Mouse (Mus musculus): ENCODE data around the gene Apoe. TPM values are rescaled to one million over a fixed set of nuclear protein-coding genes. Genes with fewer than 3 reads are reported as not detected.

Apoe gene
- polyA plus RNA-seq (2015; fragmentation: Nextera tagmentation; extraction: Ambion mirVana), result 342 and 1,192 TPM in 2 replicates

DNA sequence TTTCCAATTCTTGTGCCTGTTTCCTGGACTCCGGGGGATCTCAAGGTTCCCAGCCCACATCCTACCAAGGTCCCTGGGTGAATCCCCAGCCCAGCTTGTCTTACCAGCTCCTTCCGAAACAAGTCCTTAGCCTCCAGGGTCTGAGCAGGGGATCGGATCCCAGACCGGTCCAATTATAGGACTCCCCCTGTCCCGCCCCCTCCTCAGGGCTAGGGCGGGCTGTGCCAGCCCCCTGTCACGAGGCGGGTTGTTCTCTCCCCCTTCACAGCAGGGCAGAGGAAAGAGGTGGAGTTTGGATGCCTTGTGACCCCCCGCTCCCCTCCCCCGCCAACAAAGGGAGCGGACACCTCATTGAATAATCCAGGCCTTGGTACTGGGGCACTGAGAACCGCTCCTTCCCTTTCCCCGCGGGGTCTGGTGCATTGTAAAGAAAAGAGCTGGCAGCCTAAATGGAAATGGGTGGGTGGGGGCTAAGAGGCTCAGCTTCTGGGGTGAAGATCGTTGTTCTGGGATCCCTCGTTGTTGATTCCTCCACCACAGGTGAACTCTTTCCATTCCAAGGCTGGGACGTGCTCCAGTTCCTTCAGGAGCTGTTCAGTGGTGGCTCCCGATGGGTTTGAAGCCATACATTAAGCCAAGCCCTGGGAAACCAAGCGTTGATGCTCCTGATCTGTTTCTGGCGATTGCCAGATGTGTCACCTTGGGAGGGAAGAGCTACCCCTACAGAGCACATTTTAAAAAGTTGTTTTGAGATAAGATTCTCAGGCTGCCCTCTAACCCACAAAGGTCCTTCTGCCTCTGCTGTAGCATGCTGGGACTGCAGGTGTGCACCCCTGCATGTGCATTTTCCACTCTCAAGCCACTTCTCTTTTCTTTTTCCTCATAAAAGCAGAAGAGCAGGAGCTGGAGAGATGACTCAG lies at the start of gene Apoe:
TSS of gene Apoe (minus strand) at position 282 of the 920 bp plus-strand sequence.

DNA sequence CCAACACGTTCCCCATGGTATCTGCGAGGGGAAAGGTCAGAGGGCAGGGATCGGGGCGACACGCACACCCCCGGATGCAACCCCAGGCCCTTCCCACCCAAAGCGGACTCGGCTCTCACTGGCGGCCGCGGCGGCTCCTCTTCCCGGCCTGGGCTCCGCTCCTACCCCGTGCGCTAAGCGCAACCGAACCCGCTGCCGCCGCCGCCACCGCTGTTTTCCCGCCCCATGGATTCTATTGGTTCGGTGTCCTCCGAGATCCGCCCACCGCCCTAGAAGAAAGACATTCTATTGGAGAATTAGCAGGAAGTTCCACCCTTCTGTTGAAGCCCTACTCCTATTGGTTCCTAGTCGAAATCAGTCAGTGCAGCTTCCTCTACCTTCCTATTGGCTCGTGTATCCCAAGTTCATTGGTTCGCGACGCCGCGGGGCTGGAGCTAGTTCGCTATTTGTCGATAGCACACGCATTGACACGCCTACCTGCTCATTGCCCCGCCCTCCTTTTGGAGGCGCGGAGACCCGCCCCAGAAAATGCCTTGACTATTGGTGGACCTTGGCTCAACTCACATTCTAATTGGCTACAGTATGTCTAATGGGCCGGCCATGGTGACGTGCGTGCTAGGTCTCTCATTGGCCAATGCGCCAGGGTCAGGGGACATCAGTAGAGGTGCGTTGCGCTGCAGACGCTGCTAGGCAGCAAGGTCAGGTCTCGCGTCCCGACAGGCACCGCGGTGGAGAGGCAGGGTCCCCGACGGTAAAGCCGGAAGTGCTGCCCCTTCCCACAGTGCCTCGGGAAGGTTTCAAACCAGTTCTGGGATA lies 16.5 kb upstream of the Apoe start, which contains the start of gene Tomm40:
TSS of gene Tomm40 (minus strand) at position 200 of the 816 bp plus-strand sequence.

DNA sequence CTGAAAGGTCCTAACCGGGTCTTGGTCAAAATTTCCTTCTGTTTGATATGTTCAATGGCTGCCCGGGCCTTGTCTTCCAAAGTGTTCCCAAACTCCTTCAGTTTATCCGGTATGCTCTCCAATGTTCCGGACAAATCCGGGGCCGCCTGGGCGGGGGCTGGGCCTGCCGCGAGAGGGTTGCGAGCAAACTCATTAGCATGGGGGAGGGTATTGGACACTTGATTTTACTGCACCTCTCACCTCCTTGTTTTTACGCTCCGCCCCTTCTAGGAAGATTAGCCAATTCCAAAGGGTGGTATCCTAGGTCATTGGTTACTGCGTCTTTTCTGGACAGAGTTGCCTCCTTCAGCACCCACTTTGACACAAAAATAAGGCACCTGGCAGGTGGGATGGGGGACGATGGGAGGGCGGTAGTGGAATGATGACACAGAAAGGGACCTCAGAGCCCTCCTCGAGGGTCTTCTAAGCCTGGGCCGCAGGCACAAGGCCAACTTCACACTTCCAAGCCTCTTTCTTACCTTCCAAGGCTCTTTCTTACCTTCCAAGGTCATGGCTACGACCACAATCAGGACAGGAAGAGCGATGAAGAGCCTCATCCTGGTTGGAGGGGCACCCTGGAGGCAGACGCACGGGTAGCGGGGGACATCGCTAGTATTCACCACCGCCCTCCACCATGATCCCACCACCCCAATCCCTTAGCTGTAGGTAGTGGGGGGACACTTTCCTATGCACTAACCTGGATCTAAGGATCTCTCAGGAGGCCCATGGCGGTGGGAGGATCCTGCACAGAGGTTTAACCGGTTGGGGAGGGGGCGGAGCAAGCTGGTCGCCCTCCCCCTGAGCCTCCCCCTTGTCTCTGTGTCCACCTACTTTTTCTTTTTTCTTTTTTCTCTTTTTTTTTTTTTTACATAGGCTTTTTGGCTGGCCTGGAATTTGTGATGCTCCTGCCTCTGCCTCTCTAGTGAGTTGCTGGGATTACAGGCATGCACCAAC lies 6.8 kb downstream of the Apoe start, which contains the start of gene Apoc1:
TSS of gene Apoc1 (minus strand) at position 788 of the 993 bp plus-strand sequence.

DNA sequence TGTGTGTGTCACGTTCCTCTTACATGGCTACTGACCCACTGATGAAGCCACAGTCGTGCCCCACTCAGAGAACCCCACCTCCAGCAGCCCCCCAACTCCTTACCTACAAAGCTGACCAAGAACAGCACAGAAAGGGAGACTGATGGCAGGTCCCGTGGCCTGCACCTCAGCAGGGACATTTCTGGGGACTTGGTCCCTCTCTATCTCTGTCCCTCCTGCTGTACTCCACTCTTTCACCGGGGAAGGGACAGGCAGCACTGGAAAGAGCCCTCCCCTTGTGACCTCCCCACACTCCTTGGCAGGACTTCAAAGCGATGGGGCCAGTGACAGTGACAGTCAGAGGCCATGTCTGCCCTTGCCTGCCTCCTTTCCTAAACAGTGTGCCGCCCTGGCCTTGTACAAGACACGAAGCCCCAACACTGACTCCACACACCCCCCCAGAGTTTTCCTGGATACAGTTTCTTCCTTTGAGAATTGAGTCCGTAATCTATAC lies 17.7 kb downstream of the Apoe start, which contains the start of the genes Gm44805 and Apoc4:
TSS of gene Gm44805 (minus strand) at position 222 of the 493 bp plus-strand sequence.
TSS of gene Apoc4 (minus strand) at position 278 of the 493 bp plus-strand sequence.

DNA sequence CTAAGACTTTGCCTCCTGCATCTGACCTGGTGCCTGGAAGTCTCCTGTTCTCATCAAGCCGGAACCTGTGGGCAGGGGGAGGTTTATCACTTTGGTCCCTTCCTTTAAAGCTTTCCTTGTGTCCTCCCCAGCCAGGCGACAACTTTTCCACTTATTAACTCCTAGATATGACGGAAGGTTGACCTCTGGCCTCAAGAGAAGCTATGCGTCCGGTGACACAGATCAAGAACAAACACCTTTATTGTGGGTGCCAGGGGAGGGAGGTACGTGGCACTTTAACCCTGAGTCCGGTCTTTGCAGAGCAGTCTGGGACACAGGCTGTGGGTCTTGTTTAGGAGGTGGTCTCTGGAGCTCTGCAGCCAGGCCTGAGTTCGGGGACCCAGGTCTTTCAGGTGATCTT lies 21.1 kb downstream of the Apoe start, which contains the start of gene Apoc2:
TSS of gene Apoc2 (minus strand) at position 70 of the 400 bp plus-strand sequence.

DNA sequence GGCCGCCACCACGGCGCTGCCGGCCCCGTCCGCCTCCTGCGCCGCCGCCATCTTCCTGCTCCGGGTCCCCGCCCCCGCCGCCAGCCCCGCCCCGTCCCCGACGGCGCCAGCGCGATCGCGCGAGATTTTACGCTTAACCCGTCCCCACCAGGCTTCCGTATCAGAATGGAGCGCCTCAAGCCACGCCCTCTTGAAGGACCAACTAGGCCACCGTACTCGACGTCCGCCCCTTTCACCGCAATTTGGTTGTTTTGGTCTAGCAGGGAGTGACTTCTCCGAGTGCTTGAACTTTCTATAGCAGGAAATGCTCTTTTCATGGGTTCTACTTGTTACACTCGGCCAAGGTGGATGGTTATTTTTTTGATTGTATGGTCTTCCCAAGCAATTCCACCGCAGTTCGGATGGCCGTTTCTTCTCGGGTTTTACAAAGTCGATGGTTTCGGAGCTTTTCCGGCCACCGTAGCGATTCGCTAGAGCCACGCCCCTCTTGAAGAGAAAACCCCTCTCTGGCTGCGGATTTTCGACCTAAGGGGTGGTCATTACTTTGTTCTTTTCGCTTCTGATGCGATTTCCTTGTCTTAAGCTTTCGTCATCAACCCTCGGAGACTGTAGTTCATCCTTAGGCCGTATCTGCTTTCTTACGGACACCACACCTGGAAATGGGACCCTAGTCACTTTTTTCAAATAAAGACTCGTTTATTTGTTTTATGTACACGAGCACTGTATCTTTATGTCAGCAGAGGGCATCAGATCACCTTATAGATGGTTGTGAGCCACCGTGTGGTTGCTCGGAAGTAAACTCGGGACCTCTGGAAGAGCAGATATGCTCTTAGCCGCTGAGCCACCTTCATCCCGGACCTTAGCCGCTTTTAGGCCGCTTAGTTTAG lies 33.8 kb downstream of the Apoe start, which contains the start of gene Clptm1:
TSS of gene Clptm1 (minus strand) at position 79 of the 887 bp plus-strand sequence.

Other genes starting within 250 kb of the Apoe start
- 3.4 and 4.4 TPM in 2 replicates for gene Mark4, start 240.4 kb downstream of the Apoe start, polyA plus RNA-seq (2015; fragmentation: Nextera tagmentation; extraction: Ambion mirVana)
- 0.21 and 0.37 TPM in 2 replicates for gene Exoc3l2, start 235.9 kb downstream of the Apoe start, polyA plus RNA-seq (2015; fragmentation: Nextera tagmentation; extraction: Ambion mirVana)
- gene Bloc1s3, start 190.8 kb downstream of the Apoe start, polyA plus RNA-seq (2015; fragmentation: Nextera tagmentation; extraction: Ambion mirVana), result 1.1 and 1.6 TPM in 2 replicates
- 50.0 and 57.3 TPM in 2 replicates for gene Trappc6a, start 190.8 kb downstream of the Apoe start, polyA plus RNA-seq (2015; fragmentation: Nextera tagmentation; extraction: Ambion mirVana)
- 0.74 TPM in 1 of 2 replicates, not detected in the other for gene Nkpd1, start 181.3 kb downstream of the Apoe start, polyA plus RNA-seq (2015; fragmentation: Nextera tagmentation; extraction: Ambion mirVana)
- 15.1 and 17.8 TPM in 2 replicates for gene Ppp1r37, start 136.1 kb downstream of the Apoe start, polyA plus RNA-seq (2015; fragmentation: Nextera tagmentation; extraction: Ambion mirVana)
- gene Zfp296, start 121.9 kb downstream of the Apoe start, polyA plus RNA-seq (2015; fragmentation: Nextera tagmentation; extraction: Ambion mirVana), result 0.13 and 0.15 TPM in 2 replicates
- gene Gemin7, start 121.6 kb downstream of the Apoe start, polyA plus RNA-seq (2015; fragmentation: Nextera tagmentation; extraction: Ambion mirVana), result 95.5 and 105 TPM in 2 replicates
- 18.3 and 20.7 TPM in 2 replicates for gene Clasrp, start 94.7 kb downstream of the Apoe start, polyA plus RNA-seq (2015; fragmentation: Nextera tagmentation; extraction: Ambion mirVana)
- gene Relb, start 69.8 kb downstream of the Apoe start, polyA plus RNA-seq (2015; fragmentation: Nextera tagmentation; extraction: Ambion mirVana), result 8.1 and 9.4 TPM in 2 replicates
- gene Clptm1, start 34.2 kb downstream of the Apoe start, polyA plus RNA-seq (2015; fragmentation: Nextera tagmentation; extraction: Ambion mirVana), result 46.1 and 53.3 TPM in 2 replicates
- 2.7 and 2.9 TPM in 2 replicates for gene Apoc2, start 21.2 kb downstream of the Apoe start, polyA plus RNA-seq (2015; fragmentation: Nextera tagmentation; extraction: Ambion mirVana)
- gene Gm44805, start 17.8 kb downstream of the Apoe start, polyA plus RNA-seq (2015; fragmentation: Nextera tagmentation; extraction: Ambion mirVana), result 2.2 TPM in 1 of 2 replicates, not detected in the other
- 3.4 and 21.2 TPM in 2 replicates for gene Apoc4, start 17.7 kb downstream of the Apoe start, polyA plus RNA-seq (2015; fragmentation: Nextera tagmentation; extraction: Ambion mirVana)
- 12.4 and 217 TPM in 2 replicates for gene Apoc1, start 6.5 kb downstream of the Apoe start, polyA plus RNA-seq (2015; fragmentation: Nextera tagmentation; extraction: Ambion mirVana)
- gene Tomm40, start 16.2 kb upstream of the Apoe start, polyA plus RNA-seq (2015; fragmentation: Nextera tagmentation; extraction: Ambion mirVana), result 72.8 and 86.6 TPM in 2 replicates
- 21.2 and 24.3 TPM in 2 replicates for gene Nectin2, start 51.3 kb upstream of the Apoe start, polyA plus RNA-seq (2015; fragmentation: Nextera tagmentation; extraction: Ambion mirVana)
- gene Bcam, start 71.8 kb upstream of the Apoe start, polyA plus RNA-seq (2015; fragmentation: Nextera tagmentation; extraction: Ambion mirVana), result 117 and 123 TPM in 2 replicates
- 1.1 and 1.2 TPM in 2 replicates for gene Cblc, start 97.6 kb upstream of the Apoe start, polyA plus RNA-seq (2015; fragmentation: Nextera tagmentation; extraction: Ambion mirVana)
- 2.5 and 2.8 TPM in 2 replicates for gene Bcl3, start 123.6 kb upstream of the Apoe start, polyA plus RNA-seq (2015; fragmentation: Nextera tagmentation; extraction: Ambion mirVana)
- not detected in 2 replicates for gene Gm19345, start 152.8 kb upstream of the Apoe start, polyA plus RNA-seq (2015; fragmentation: Nextera tagmentation; extraction: Ambion mirVana)
- 0.07 TPM in 1 of 2 replicates, not detected in the other for gene Ceacam16, start 162.1 kb upstream of the Apoe start, polyA plus RNA-seq (2015; fragmentation: Nextera tagmentation; extraction: Ambion mirVana)
- gene Ceacam19, start 188.8 kb upstream of the Apoe start, polyA plus RNA-seq (2015; fragmentation: Nextera tagmentation; extraction: Ambion mirVana), result 0.54 TPM in 1 of 2 replicates, not detected in the other
- gene Pvr, start 222.0 kb upstream of the Apoe start, polyA plus RNA-seq (2015; fragmentation: Nextera tagmentation; extraction: Ambion mirVana), result 15.0 and 18.2 TPM in 2 replicates